Mouse (Mus musculus) erythroblast, embryonic 14.5 days (primary cell): ENCODE results near the gene Rnaseh2a. TPM values are rescaled to one million over a fixed set of nuclear protein-coding genes. Genes with fewer than 3 reads are reported as not detected.

Experiments
- H3K27me3 ChIP-seq: 2 replicates; pipeline ENCODE4 v1.6.1; 2012; ENCODE audit warnings: inconsistent platforms; ENCODE audit not compliant: control insufficient read depth
- H3K36me3 ChIP-seq: 2 replicates; pipeline ENCODE4 v1.6.1; 2012; ENCODE audit warnings: mild to moderate bottlenecking, inconsistent platforms; ENCODE audit not compliant: control insufficient read depth
- H3K4me1 ChIP-seq: 2 replicates; pipeline ENCODE4 v1.6.1; 2012; ENCODE audit warnings: inconsistent platforms; ENCODE audit not compliant: control insufficient read depth
- H3K4me3 ChIP-seq: replicated peaks from 2 replicates; pipeline ENCODE3; 2012; ENCODE audit warnings: moderate library complexity, mild to moderate bottlenecking, inconsistent platforms
- H3K9me3 ChIP-seq: 2 replicates; pipeline ENCODE4 v1.6.1; 2012; ENCODE audit warnings: low read length, inconsistent platforms, mixed read lengths; ENCODE audit not compliant: control insufficient read depth
- GATA1 ChIP-seq: IDR thresholded peaks from 2 replicates; pipeline ENCODE4 v1.6.1; 2012; ENCODE audit warnings: low read length, inconsistent platforms, mixed read lengths
- TAL1 ChIP-seq: IDR thresholded peaks from 3 replicates; pipeline ENCODE4 v1.6.1; 2012; ENCODE audit warnings: low read length, inconsistent platforms, mixed read lengths
- polyA plus RNA-seq: library from polyadenylated mRNA; stranded (reverse); fragments of >175 nt; gene quantifications from 2 replicates; pipeline ENCODE4 v1.2.3, GENCODE M21; 2012

Rnaseh2a gene
- polyA plus RNA-seq, 1 experiment: 162 TPM

- Histone ChIP-seq H3K27me3 (peaks cover 9% of the 10 kb centered on the region), H3K4me1 (peaks cover 75% of the 10 kb centered on the region), H3K9me3 (no peaks in the 10 kb centered on the region), H3K36me3 (peaks cover 83% of the 10 kb centered on the region), H3K4me3 (peak overlapping the region; percentile 31)
- TF ChIP-seq TAL1: no peak
- no peak for TF ChIP-seq GATA1
Observed at GRCm38 (mm10) chr8:84907493-84907892, 62.1 kb downstream of the Rnaseh2a start.

GRCm38 (mm10) chr8:84907037-84907436, 62.5 kb downstream of the Rnaseh2a start:
- no peaks in the 10 kb centered on the region for H3K9me3 ChIP-seq
- peaks cover 70% of the 10 kb centered on the region for H3K4me1 ChIP-seq
- TF ChIP-seq GATA1: no peak
- TF ChIP-seq TAL1: no peak
- peaks cover 5% of the 10 kb centered on the region for H3K27me3 ChIP-seq
- peak overlapping the region; percentile 20 for H3K4me3 ChIP-seq
- peaks cover 84% of the 10 kb centered on the region for H3K36me3 ChIP-seq

Other genes starting within 250 kb of the Rnaseh2a start
- 11.0 and 11.9 TPM in 2 replicates for gene G430095P16Rik, start 246.8 kb downstream of the Rnaseh2a start, polyA plus RNA-seq
- gene Nfix, start 169.4 kb downstream of the Rnaseh2a start, polyA plus RNA-seq: 1.9 and 2.6 TPM in 2 replicates
- gene Dand5, start 146.9 kb downstream of the Rnaseh2a start, polyA plus RNA-seq: 1.3 and 1.5 TPM in 2 replicates
- 10.3 and 11.6 TPM in 2 replicates for gene Gadd45gip1, start 138.2 kb downstream of the Rnaseh2a start, polyA plus RNA-seq
- 740 and 808 TPM in 2 replicates for gene Rad23a, start 129.1 kb downstream of the Rnaseh2a start, polyA plus RNA-seq
- gene Calr, start 122.8 kb downstream of the Rnaseh2a start, polyA plus RNA-seq: 29.4 and 30.9 TPM in 2 replicates
- gene Farsa, start 112.8 kb downstream of the Rnaseh2a start, polyA plus RNA-seq: 9.0 and 9.3 TPM in 2 replicates
- gene Syce2, start 97.7 kb downstream of the Rnaseh2a start, polyA plus RNA-seq: 15.0 TPM in 2 replicates
- 15.0 and 18.3 TPM in 2 replicates for gene Gcdh, start 75.8 kb downstream of the Rnaseh2a start, polyA plus RNA-seq
- gene Klf1, start 67.8 kb downstream of the Rnaseh2a start, polyA plus RNA-seq: 358 and 362 TPM in 2 replicates
- 4.8 and 7.7 TPM in 2 replicates for gene Dnase2a, start 61.2 kb downstream of the Rnaseh2a start, polyA plus RNA-seq
- 0.01 and 0.08 TPM in 2 replicates for gene Mast1, start 32.4 kb downstream of the Rnaseh2a start, polyA plus RNA-seq
- gene Rtbdn, start 22.8 kb downstream of the Rnaseh2a start, polyA plus RNA-seq: not detected in 2 replicates
- gene Gm49661, start 334 bp downstream of the Rnaseh2a start, polyA plus RNA-seq: not detected in 2 replicates
- 111 and 222 TPM in 2 replicates for gene Prdx2, start 180 bp downstream of the Rnaseh2a start, polyA plus RNA-seq
- 9.6 and 10.3 TPM in 2 replicates for gene Junb, start 9.0 kb upstream of the Rnaseh2a start, polyA plus RNA-seq
- gene Hook2, start 20.8 kb upstream of the Rnaseh2a start, polyA plus RNA-seq: 0.46 and 0.58 TPM in 2 replicates
- not detected in 2 replicates for gene Best2, start 44.8 kb upstream of the Rnaseh2a start, polyA plus RNA-seq
- 18.6 and 31.0 TPM in 2 replicates for gene Asna1, start 55.5 kb upstream of the Rnaseh2a start, polyA plus RNA-seq
- gene Trir, start 57.1 kb upstream of the Rnaseh2a start, polyA plus RNA-seq: 77.0 and 92.3 TPM in 2 replicates
- gene Tnpo2, start 67.1 kb upstream of the Rnaseh2a start, polyA plus RNA-seq: 1.7 and 1.8 TPM in 2 replicates
- 0.54 and 0.63 TPM in 2 replicates for gene Fbxw9, start 90.3 kb upstream of the Rnaseh2a start, polyA plus RNA-seq
- gene Gm5741, start 98.2 kb upstream of the Rnaseh2a start, polyA plus RNA-seq: 0.37 TPM in 1 of 2 replicates, not detected in the other
- gene Dhps, start 102.0 kb upstream of the Rnaseh2a start, polyA plus RNA-seq: 2.0 and 2.1 TPM in 2 replicates
- gene Wdr83os, start 111.0 kb upstream of the Rnaseh2a start, polyA plus RNA-seq: 0.28 and 1.5 TPM in 2 replicates
- 2.7 and 4.7 TPM in 2 replicates for gene Wdr83, start 111.5 kb upstream of the Rnaseh2a start, polyA plus RNA-seq
- 0.13 and 0.27 TPM in 2 replicates for gene Man2b1, start 113.5 kb upstream of the Rnaseh2a start, polyA plus RNA-seq
- 0.01 TPM in 1 of 2 replicates, not detected in the other for gene Zfp791, start 153.3 kb upstream of the Rnaseh2a start, polyA plus RNA-seq
- gene Cks1brt, start 182.2 kb upstream of the Rnaseh2a start, polyA plus RNA-seq: not detected in 2 replicates